Mouse (Mus musculus): ENCODE measurements at regions not wholly inside any gene's neighbourhood (a gene's known extent, or its start where the extent isn't known, plus 50 kb on each side); places are given as distances from the start of the nearest gene placed in this dataset.
A peak's percentile ranks its signal among the peaks of the same experiment; 100 is the strongest.
"Not testable (repeated sequence)": the region's sequence is repeated elsewhere in the genome, so short reads cannot be mapped to it uniquely, and the experiment has no call there.

DNA sequence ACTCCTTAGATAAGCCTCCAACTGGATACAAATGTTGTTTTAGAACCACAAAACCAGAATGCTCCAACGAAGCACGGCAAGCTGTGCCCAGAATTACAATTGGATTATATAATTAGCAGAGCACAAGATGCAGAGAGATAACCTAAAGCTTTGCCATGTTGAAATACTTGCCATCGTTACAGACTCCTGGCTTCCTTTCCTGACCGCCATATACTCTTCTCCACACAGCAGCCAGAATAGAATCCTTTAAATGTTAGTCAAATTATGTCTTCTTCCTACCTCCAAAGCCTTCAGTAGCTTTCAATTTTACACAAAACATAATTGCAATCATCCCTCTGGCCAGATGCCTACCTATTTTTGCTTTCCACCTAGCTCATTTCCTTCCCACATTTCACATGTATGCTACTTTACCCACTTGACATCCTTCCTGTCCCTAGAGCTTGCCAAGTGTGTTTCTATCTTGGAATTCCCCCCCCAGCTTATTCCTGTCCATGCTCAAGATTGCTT, 52.8 kb upstream of the G2e3 start:
- no peak for DNase-seq

DNA sequence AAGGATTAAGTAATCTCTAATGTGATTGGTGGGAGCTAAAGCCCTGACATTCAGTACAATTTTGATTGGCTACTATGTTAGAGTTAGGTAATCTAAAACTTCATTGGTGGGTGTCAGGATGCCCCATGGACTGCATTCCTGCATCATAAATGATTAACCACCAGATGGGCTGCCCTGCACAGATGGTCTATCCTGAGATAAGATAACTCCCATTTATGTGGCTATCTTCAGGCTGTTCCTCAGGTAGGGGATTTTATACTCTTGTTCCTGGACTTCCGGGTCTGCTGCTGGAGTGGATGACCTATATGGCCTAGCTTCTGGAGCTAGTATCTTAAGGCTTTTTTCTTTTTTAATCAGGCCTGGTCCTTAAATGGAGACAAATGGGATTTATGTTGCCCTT, 69.5 kb upstream of the G2e3 start:
- no peak for DNase-seq

DNA sequence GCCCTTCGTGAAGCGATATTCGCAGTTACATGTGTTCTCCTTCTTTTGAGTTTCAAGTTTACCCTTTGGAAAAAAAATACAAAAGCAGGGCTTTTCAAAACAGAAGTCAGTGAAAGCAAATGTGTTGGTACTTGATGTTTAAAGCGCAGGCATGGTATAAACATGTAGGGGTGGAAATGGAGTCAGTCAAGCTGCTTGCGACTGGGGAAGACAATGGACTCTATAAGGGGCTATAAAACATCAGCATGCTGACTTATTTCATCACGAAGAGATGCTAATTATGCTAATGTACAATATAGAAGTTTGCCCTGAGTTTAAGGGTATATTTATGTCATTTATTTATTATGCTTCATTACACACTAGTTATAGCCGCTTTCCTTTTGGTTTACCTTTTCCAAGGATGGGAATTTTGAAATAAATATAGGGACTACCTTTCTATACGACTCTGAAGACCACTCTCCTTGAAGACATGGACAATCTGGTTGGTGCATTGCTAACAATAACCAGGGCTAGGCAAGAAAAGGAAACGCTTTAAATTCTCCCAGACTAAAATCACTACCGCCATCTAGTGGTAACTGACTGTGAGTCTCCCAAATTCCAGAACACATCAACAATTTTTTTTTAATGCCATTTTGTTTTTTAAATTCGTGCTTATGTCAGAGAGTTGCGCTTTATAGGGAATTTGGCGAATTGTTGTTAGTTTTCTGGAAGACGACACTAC, 71.9 kb upstream of the G2e3 start:
- DNase-seq, result no peak

DNA sequence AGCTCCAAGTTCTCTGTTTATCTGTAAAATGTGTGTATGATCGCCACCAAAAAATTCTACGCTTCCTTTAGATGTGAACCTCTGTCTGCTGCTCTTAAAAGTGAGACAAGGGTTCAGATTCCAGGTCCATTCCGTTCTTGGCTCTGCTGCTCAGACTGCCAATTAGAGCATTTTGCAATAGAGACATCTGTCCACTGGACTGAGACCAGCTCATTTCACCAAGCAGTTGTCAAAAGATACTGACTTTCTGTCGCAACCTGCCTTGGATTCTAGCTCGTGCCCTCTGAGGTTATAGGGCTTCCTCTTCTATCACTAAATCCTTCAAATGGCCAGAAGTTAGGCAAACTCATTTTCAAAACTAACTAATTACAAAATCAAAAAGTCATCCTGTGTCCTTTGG, 74.4 kb upstream of the G2e3 start:
- peak; percentile 51 for DNase-seq

DNA sequence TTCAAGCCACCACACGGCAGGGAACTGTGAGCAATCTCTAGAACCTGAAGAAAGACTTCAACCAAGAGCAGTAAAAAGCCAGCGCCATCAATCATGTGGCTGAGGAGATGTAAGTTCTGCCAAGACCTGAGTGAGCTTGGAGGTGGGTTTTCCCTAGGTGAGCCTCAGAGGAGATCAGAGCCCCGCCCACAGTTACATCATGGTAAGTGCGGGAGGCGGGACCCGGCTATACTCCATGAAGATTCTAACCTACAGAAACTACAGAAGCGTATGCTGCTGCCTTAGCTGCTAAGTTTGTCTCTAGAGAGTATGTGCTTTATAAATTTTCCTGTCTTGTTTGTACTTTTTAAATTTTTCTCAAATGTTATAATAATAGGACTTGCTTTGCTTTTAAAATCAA, 105.0 kb upstream of the G2e3 start:
- DNase-seq, result no peak

DNA sequence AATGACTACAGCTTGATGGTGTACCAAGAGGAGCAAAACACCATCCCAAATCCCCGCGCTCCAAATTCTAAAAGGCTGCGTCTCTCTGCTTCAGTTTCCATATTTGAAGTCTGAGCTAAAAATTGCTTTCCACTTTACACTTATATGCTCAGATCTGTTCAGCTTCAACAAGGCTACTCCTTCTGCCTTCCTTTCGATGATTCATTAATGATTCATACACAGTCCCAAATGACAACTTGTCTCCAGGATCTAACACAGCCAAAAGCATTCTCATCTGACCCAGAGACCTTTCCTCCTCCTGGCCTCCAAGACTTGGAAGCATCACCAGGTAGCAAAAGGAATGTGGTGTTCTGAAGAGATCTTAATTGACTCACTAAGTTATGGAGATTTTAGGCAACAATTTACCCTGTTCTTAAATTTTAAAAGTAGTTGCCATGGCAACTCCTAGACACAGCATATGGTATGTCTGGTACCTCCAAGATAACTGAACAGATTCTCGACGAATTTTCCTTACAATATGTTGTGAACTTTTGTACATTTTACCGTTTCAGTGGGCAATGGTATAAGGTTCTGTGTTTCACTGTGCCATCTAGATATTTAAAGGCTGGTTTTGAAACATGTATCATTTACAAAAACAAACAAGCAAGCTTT, 106.6 kb upstream of the G2e3 start:
- DNase-seq, result peak; percentile 25

DNA sequence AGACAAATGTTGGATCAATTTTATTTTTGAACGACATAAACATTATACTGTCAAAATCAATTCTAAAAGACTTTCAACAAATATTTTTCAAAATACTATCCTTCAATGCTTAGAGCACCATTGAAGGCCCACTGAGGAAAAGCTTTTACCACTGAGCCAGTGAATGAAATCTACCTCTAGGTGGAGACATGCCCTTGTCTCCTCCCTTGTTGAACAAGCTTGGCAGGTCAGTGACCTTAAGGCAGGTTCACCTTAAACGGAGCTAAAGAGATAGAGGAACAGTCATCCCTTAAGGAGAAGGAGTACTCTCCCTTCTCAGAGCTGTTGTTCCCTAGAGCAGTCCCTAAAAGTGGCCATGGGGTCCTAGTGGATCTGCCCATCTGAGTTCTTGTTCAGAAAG, 136.2 kb upstream of the G2e3 start:
- DNase-seq, result no peak

DNA sequence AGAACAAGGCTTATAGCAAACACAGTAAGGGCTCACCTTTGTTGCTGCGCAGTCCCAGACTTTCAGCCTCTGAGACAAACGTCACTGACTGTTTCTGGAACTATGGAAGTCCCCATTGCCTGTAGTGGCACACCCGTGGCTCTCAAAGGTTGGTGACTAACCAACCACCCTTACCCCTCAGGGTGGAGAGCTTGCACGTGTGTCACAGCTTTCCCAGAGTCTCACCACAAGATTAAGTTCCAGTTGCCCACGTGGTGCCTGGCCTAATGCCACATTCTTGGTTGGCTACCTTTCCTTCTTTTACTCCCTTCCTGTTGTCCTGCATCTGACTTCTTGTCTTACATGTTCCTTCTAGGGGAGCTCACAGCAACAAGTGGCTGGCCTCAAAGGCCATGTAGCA, 151.6 kb upstream of the G2e3 start:
- no peak for DNase-seq

DNA sequence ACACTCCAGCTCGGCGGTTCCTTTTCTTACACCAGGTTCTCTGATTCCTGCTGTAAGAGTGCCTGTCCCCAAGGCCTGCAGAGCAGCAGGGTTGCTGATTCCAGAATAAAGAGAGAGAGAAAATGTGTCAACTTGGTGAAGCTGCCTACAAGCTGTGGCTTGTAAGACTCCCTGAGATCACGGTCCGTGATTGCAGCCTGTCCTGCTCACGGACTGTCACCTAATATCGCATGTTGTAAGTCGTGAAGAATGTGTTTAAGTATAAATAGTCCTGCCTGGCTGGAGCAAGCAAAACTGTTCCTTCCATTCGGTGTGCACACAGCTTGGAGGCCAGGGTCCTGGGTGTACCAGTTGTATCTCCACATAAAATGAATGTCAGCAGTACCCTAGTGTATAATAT, 152.7 kb upstream of the G2e3 start:
- DNase-seq, result no peak

DNA sequence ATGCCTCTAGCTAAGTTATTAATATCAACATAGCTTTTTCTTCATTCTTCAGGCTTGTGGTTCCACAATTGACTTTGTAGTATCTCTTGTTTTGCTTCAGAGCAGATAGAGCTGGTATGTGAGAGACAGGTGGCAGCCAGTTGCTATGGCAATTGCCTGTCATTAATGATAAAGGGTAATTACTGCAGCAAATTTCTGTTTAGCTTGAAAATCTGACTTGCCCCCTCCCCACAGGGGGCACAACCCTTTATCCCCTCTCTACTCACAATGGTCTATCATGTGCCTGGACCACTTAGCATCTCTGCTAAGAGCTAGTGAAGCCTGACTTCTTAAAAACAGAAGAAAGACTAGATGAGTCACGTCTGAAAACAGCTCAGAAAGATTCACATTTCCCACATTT, 157.1 kb upstream of the G2e3 start:
- DNase-seq, result no peak

DNA sequence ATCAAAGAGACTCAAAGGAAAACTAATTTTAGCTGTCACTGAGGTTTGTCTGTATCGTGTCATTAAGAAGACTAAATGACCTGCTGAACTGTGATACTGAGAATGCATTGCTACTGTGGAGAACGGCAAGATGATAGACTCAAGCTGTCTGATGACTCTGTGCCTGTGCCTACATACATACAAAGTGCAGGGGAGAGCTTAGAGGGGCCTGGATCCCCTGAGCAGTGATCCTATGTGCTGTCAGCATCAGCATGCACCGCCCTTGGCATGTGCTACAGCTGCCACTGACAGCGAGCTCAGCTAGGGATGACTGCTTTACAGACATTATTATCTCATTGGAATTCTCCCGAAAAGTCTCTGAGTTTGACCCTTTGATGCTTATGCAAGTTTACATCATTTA, 157.7 kb upstream of the G2e3 start:
- DNase-seq, result no peak

DNA sequence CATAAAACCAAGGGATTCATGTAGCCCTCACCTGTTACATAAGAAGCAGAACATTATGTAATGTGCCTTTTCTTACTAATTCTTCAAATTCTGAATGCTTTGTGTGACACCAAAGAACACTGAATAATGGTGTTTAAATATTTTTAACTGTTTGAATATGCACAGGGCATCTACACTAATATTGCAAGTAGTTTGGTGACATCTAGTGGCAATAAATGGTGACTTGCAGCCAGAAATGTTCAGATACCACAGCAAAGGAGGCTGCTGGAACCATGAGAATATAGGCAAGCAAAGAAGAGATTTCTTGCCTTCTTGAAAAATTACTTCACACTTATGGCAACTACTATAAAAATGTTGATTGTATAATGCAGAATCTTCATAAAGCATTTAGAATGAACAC, 159.6 kb upstream of the G2e3 start:
- DNase-seq, result no peak

DNA sequence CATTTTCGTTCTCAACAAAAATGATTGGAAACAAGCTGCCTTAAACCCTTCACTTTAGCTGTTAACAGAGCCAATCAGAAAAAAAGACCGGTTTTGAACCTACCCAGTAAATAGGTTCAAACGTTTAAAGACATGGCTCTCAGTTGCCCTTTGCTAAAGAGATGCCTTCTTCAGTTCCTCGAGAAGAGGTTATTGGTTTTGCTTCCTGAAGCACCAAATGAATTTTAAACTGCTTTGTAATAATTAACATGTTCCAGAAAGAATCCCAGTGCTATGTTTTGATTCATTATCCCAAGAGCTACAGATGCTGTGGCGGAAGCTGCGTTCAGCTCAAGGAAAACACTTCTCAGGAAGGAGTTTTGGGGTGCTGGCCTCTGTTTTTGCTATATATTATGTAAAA, 160.1 kb upstream of the G2e3 start:
- no peak for DNase-seq

DNA sequence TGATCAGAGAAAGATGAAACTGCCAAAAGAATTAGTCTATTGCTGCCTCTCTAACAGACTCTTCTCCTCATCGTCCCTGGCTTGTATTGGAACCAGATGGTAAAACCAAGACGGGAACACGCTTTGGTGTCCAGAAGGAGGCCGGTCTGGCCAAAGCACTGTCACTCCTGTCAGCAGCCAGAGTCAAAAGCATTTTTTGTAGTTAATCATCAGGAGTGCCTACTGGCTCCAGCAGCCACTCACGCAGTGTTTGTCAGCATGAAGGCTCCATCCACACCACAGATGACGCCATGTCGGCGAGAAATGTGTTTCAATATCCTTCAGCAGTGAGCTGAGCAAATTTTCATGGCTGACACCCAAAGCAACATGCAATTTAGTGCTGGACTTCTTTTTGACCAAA, 162.1 kb upstream of the G2e3 start:
- DNase-seq, result no peak

DNA sequence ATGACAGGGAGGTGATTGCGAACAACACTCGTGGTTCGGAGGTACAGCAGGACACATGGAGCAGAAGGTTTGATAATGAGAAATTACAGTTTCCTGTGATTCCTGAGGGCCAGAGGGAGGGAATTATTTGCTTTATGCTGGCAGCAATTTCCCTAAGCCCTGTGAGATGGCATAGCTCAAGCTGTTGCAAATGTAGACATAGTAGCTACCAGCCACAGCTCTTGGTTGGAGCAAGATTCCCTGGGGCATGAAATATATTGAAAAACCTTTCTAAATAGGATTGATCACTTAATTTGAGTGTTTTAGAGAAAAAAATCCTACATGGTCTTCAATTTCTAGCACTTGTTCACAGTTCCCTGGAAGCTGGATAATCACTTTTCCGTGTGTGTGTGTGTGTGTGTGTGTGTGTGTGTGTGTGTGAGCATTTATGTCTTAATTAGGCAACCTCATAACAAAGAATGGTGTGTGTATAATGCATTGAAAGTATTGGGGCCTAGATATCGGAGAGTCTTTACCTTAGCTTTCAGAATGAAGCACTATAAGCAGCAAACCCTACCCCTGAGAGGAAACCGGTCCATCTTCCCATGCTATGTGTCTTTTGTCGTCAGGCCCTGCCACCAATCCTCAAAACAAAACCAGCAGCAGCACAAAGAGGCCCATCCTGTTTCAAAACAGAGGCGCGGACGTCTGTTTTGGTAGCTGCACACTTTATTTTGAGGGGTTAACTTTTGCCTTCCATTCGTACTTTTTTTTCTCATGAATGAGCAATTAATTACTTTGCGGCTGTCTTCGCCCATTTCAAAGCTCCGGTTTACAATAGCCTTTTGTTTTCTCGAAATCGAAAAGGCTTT, 172.7 kb upstream of the G2e3 start:
- no peak for DNase-seq

DNA sequence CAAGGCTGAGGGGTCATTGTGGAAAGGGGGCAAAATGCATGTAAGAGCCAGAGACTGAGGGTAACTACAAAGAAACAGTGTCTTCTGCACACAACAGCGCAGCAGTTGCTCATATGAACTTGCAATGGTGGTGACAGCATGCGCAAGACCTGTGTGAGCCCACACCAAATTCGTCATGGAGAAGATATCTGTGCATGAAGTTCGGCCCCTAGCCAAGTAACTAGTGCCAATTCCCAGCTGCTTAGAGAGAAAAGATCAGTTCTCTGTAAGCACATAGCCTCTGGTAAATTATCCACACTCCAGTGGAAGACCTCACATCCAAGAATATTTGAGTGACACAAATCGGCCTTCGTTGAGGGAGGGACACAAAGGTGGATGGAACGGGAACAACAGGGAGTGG, 182.7 kb upstream of the G2e3 start:
- DNase-seq, result no peak

DNA sequence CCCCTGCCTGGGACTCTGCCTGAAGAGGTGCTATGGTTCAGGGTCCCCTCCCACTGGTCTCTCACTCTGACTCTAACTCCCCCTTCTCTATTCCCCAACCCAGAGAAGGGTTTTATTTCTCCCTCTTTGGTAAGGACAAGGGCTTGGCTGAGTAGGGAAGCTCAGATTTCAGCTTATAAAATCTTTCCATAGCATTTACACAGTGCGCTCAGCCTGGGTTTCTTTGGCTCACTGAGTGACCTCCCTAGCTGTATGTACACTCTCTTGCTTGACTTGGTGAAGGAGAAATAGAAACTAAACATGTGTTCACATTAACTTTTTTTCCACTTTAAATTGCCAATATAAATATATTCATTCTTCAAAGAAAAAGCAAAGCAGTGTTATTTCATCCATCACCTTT, 186.9 kb upstream of the G2e3 start:
- no peak for DNase-seq

DNA sequence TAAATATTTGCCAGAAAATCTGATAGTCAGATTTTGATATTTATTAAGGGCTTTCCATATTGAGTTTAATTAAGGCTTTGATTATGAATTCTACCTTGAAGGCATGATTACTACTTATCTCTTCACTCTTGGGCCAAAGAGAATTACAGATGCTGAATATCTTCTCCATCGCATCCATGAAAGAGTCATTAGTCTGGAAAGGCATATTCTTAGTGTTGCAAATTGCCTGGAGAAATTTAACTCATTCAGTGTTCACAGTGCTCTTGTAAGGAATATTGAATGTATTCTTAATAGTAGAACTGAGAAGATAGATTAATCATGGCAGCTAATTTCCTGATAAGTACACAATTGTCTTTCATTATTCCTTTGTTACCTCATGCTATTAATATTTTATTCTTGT, 187.7 kb upstream of the G2e3 start:
- DNase-seq, result no peak

DNA sequence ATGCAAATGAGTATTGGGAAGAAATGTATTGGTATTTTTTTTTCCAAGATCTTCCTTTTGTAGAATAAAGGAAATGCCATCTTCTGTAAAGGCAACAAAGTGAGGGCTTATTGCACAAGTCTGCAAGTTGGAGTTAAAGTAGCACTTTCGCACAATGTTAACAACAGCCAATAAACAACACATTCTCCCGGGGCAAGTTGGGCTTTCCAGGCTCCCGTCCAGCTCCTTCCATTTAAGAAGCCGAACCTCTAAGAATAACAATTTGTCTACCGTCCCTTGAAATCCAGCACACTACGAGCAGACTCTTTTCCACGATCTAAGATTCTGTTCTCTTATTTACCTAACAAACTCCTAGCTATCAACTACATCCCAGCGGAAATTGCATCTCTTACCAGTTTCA, 199.9 kb upstream of the G2e3 start:
- DNase-seq, result no peak

DNA sequence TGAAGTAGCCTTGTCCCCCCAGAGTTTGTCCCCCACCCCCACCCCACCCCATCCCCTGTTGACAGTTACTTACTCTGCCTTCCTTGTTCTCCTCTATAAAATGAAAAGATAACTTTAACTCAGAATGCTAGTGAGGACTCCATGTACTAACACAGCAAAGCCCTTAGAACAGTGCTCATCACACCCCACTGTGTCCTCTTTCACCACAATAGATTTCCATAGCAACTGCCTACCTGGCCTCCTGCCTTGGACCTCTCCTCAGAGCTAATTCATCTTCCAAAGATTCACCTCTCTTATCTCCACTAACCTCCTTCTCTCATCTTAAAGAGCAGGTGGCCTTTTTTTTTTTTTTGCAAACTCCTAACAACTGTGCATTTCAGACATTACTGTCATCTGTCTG, 204.0 kb upstream of the G2e3 start:
- no peak for DNase-seq

DNA sequence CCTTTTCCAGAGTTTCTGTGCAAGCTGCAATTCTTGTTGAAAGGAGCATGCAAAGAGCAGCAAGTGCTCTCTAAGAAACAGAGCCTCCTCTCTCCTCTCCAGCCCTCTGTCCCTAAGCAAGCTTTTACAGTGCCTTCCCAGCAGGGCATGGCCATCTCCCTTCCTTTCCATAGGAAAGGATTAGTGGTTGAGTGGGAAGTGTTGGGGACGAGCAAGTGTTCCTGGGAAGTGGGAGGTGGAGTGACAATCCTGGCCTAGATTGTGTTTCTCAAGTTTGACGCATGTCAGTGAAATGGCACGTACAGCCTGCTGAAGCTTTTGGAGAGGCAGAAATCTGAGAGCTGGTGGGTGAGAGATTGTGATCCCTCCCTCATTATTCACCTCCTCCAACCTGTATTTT, 204.7 kb upstream of the G2e3 start:
- DNase-seq, result no peak

DNA sequence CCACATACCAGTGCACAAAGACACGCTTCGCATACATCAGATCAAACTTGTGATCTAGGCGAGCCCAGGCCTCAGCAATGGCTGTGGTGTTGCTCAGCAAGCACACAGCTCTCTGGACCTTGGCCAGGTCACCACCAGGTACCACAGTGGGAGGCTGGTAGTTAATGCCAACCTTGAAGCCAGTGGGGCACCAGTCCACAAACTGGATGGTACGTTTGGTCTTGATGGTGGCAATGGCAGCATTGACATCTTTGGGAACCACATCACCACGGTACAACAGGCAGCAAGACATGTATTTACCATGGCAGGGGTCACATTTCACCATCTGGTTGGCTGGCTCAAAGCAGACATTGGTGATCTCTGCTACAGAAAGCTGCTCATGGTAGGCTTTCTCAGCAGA, 214.2 kb upstream of the G2e3 start:
- not testable (repeated sequence) for DNase-seq

DNA sequence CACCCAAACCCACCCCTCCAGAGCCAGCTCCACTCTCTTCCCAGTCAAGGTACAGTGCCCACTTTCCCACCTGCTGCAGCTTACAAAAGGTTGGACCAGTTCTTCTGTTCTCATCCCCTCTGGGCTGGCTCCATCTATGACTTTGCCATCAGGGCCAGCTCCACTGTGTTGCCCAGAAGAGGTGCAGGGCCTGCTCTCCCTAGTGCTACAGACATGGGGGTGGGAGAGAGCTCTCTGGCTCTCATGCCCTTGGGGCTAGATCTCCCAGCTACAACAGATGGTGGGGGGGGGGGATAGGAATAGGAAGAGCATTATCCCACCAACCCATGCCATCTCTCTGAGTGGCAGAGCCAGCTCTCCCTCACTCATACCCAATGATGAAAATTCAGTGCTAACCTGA, 219.6 kb upstream of the G2e3 start:
- DNase-seq, result no peak

Data from adrenal gland, adult 2 months (tissue).